16 mouse cellular contexts compared by ENCODE assay signal in genomic region chr15:80577166-80577960, GRCm38 (mm10). TPM values are rescaled to one million over a fixed set of nuclear protein-coding genes. Genes with fewer than 3 reads are reported as not detected.
DNase-seq lines count a peak whose midpoint lies in the region; ATAC-seq and TF ChIP-seq lines count a peak whose summit lies in the region.
"Had no signal": no experiment of that assay in that cellular context is flagged by ENCODE, and none has a peak within 500 bp of the region (broad histone marks: within the 10 kb centered on the region; RNA-seq: fewer than 3 reads in every experiment).

No protein-coding gene starts in this region.

- 11% methylated on average over 22 of the region's 22 CpGs for WGBS in heart, embryonic 11.5 days (ENCODE audit: insufficient replicate concordance)
- WGBS in forebrain, embryonic 13.5 days, result 3% methylated on average over 22 of the region's 22 CpGs
- WGBS in midbrain, embryonic 11.5 days, result 9% methylated on average over 22 of the region's 22 CpGs
- 28% methylated on average over 22 of the region's 22 CpGs for WGBS in intestine, embryonic 15.5 days

- no peak for TF ChIP-seq CTCF in E14TG2a.4 (conservative IDR thresholded peaks at IDR 0.05; ENCODE audit: low read length)

- intact Hi-C loops in heart, postnatal 36 days (cut with DNase I), result no loop called here

- no peak for DNase-seq in heart, postnatal 36 days
- peak; percentile 89 for DNase-seq in midbrain, embryonic 11.5 days (ENCODE audit: low spot score, missing footprints)
- no peak for DNase-seq in urinary bladder, postnatal 25 days (ENCODE audit: low spot score)
- no peak for DNase-seq in gastrocnemius, postnatal 4 days (ENCODE audit: low spot score in 2 of 2)
- DNase-seq: cerebellum, postnatal 10 days; gastrocnemius, postnatal 25 days; kidney, adult 8-10 months; left cerebral cortex, postnatal 4 days had no signal

- no peak overlapping the region for H3K4me3 ChIP-seq in heart, embryonic 11.5 days (ENCODE audit: low read depth, low read length)
- 0 out of 2 replicates have a peak overlapping the region, but pooled peaks have one; percentile 17 for H3K4me3 ChIP-seq in E14TG2a.4 (replicated peaks; ENCODE audit: low read length)
- 0 out of 2 replicates have a peak overlapping the region, but pooled peaks have one; percentile 1 for H3K4me3 ChIP-seq in forebrain, embryonic 13.5 days
- H3K4me3 ChIP-seq in midbrain, embryonic 11.5 days (ENCODE audit: low read depth, low read length), result no peak overlapping the region
- H3K4me3 ChIP-seq in intestine, embryonic 15.5 days (replicated peaks), result no peak overlapping the region
- H3K4me3 ChIP-seq: erythroblast, embryonic 14.5 days; layer of hippocampus, adult 2 months; megakaryocyte, embryonic 14.5 days had no signal

- no peaks in the 10 kb centered on the region for H3K4me1 ChIP-seq in heart, embryonic 11.5 days (ENCODE audit: control insufficient read depth, insufficient read depth, low read length)
- peaks cover 32% of the 10 kb centered on the region for H3K4me1 ChIP-seq in E14TG2a.4 (replicated peaks; ENCODE audit: low read depth, low read length)
- peaks cover 20% of the 10 kb centered on the region for H3K4me1 ChIP-seq in forebrain, embryonic 13.5 days
- H3K4me1 ChIP-seq in midbrain, embryonic 11.5 days (ENCODE audit: control insufficient read depth, insufficient read depth, low read length), result peaks cover 10% of the 10 kb centered on the region; the same call in 1 of the 2 replicates
- H3K4me1 ChIP-seq in intestine, embryonic 15.5 days (replicated peaks), result no peaks in the 10 kb centered on the region

- H3K9ac ChIP-seq in heart, embryonic 11.5 days (ENCODE audit: low read depth, low read length), result no peak overlapping the region
- no peak overlapping the region for H3K9ac ChIP-seq in forebrain, embryonic 13.5 days
- H3K9ac ChIP-seq in midbrain, embryonic 11.5 days (ENCODE audit: low read length), result no peak overlapping the region
- no peak overlapping the region for H3K9ac ChIP-seq in intestine, embryonic 15.5 days

- no peaks in the 10 kb centered on the region for H3K9me3 ChIP-seq in heart, embryonic 11.5 days (replicated peaks; ENCODE audit: control insufficient read depth, low read length)
- H3K9me3 ChIP-seq in E14TG2a.4 (ENCODE audit: low read length), result no peaks in the 10 kb centered on the region
- no peaks in the 10 kb centered on the region for H3K9me3 ChIP-seq in forebrain, embryonic 13.5 days (replicated peaks)
- no peaks in the 10 kb centered on the region for H3K9me3 ChIP-seq in midbrain, embryonic 11.5 days (ENCODE audit: control insufficient read depth, low read length)
- no peaks in the 10 kb centered on the region for H3K9me3 ChIP-seq in intestine, embryonic 15.5 days
- H3K9me3 ChIP-seq: megakaryocyte, embryonic 14.5 days had no signal

- no peak for ATAC-seq in heart, embryonic 11.5 days (replicated peaks; ENCODE audit: insufficient number of reproducible peaks, low FRiP score, low TSS enrichment)
- ATAC-seq in forebrain, embryonic 13.5 days, result no peak
- ATAC-seq in midbrain, embryonic 11.5 days (ENCODE audit: low FRiP score), result no peak
- no peak for ATAC-seq in intestine, embryonic 15.5 days

- H3K27ac ChIP-seq in heart, embryonic 11.5 days (ENCODE audit: low read depth, low read length), result no peak overlapping the region
- H3K27ac ChIP-seq in forebrain, embryonic 13.5 days, result no peak overlapping the region
- no peak overlapping the region for H3K27ac ChIP-seq in midbrain, embryonic 11.5 days (ENCODE audit: low read depth, low read length)
- H3K27ac ChIP-seq in intestine, embryonic 15.5 days, result no peak overlapping the region
- H3K27ac ChIP-seq: layer of hippocampus, adult 2 months had no signal

- peaks cover 40% of the 10 kb centered on the region for H3K27me3 ChIP-seq in heart, embryonic 11.5 days (ENCODE audit: control insufficient read depth, insufficient read depth, low read length)
- H3K27me3 ChIP-seq in E14TG2a.4 (ENCODE audit: insufficient read depth, low read length), result peaks cover 38% of the 10 kb centered on the region
- peaks cover 6% of the 10 kb centered on the region; the same call in 1 of the 2 replicates for H3K27me3 ChIP-seq in forebrain, embryonic 13.5 days
- H3K27me3 ChIP-seq in midbrain, embryonic 11.5 days (ENCODE audit: control insufficient read depth, insufficient read depth, low read length), result no peaks in the 10 kb centered on the region
- peaks cover 8% of the 10 kb centered on the region; the same call in 1 of the 2 replicates for H3K27me3 ChIP-seq in intestine, embryonic 15.5 days (replicated peaks)

- no peaks in the 10 kb centered on the region for H3K36me3 ChIP-seq in heart, embryonic 11.5 days (ENCODE audit: control insufficient read depth, insufficient read depth, low read length)
- H3K36me3 ChIP-seq in E14TG2a.4 (ENCODE audit: insufficient read depth, low read length), result no peaks in the 10 kb centered on the region
- no peaks in the 10 kb centered on the region for H3K36me3 ChIP-seq in forebrain, embryonic 13.5 days (ENCODE audit: poor library complexity, severe bottlenecking)
- H3K36me3 ChIP-seq in midbrain, embryonic 11.5 days (ENCODE audit: control insufficient read depth, insufficient read depth, low read length), result no peaks in the 10 kb centered on the region
- no peaks in the 10 kb centered on the region for H3K36me3 ChIP-seq in intestine, embryonic 15.5 days

- peak overlapping the region; percentile 45 for H3K4me2 ChIP-seq in heart, embryonic 11.5 days
- H3K4me2 ChIP-seq in forebrain, embryonic 13.5 days, result peak overlapping the region; percentile 47
- peak overlapping the region; percentile 30 for H3K4me2 ChIP-seq in midbrain, embryonic 11.5 days
- no peak overlapping the region for H3K4me2 ChIP-seq in intestine, embryonic 15.5 days (replicated peaks)

RNA-seq across cellular contexts. Expression of gene Grap2, which starts 5.0 kb away (rescaled TPM):
- 12.8 and 16.0 TPM in 2 replicates for polyA plus RNA-seq in heart, embryonic 11.5 days (2014; fragmentation: Nextera tagmentation; extraction: Ambion mirVana)
- 1 to 10 TPM in 1 of 2 experiments, under 1 TPM in 1; 0.46 to 1.3 TPM for total RNA-seq in heart, postnatal 36 days (2021)
- 0.26 and 0.91 TPM in 2 replicates for polyA plus RNA-seq in forebrain, embryonic 13.5 days (2015; fragmentation: Nextera tagmentation; extraction: Ambion mirVana)
- polyA plus RNA-seq in midbrain, embryonic 11.5 days (2014; fragmentation: Nextera tagmentation; extraction: Ambion mirVana), result 4.9 and 5.0 TPM in 2 replicates
- 0.95 and 1.3 TPM in 2 replicates for polyA plus RNA-seq in intestine, embryonic 15.5 days (2015; fragmentation: Nextera tagmentation; extraction: Ambion mirVana)
- under 1 TPM; 0.32 to 0.75 TPM for total RNA-seq in gastrocnemius, postnatal 4 days (2021)

RNA-seq across cellular contexts. Expression of gene Enthd1, which starts 12.4 kb away (rescaled TPM):
- not detected in 2 replicates for polyA plus RNA-seq in heart, embryonic 11.5 days (2014; fragmentation: Nextera tagmentation; extraction: Ambion mirVana)
- not detected for total RNA-seq in heart, postnatal 36 days (2021)
- polyA plus RNA-seq in forebrain, embryonic 13.5 days (2015; fragmentation: Nextera tagmentation; extraction: Ambion mirVana), result not detected in 2 replicates
- not detected in 2 replicates for polyA plus RNA-seq in midbrain, embryonic 11.5 days (2014; fragmentation: Nextera tagmentation; extraction: Ambion mirVana)
- not detected in 2 replicates for polyA plus RNA-seq in intestine, embryonic 15.5 days (2015; fragmentation: Nextera tagmentation; extraction: Ambion mirVana)
- not detected for total RNA-seq in gastrocnemius, postnatal 4 days (2021)
- total RNA-seq: gastrocnemius, postnatal 25 days; layer of hippocampus, adult 2 months had no signal
- polyA plus RNA-seq: erythroblast, embryonic 14.5 days; liver, embryonic 16.5 days had no signal

Comparison
In these comparisons a context has a peak if more than half of its experiments do, and no peak if none do; other contexts are left out.
1. H3K4me3 ChIP-seq: peak in E14TG2a.4 (single experiment) and forebrain, embryonic 13.5 days (single experiment); none in heart, embryonic 11.5 days (single experiment), midbrain, embryonic 11.5 days (single experiment) and intestine, embryonic 15.5 days (single experiment).